Mouse (Mus musculus) liver, embryonic 12.5 days (tissue): ENCODE measurements around the gene Vmn1r33. TPM values are rescaled to one million over a fixed set of nuclear protein-coding genes. Genes with fewer than 3 reads are reported as not detected.
"Not testable (repeated sequence)": the region's sequence is repeated elsewhere in the genome, so short reads cannot be mapped to it uniquely, and the experiment has no call there.

ENCODE experiments used
- ATAC-seq: fragments of 200-750 bp; cut with Nextera tagmentation; 2 replicates; pipeline ENCODE4 v1.8.0; 2017; ENCODE audit warnings: moderate number of reproducible peaks, mild to moderate bottlenecking, moderate library complexity
- H3K27ac ChIP-seq: fragments of 300-500 bp; sonication (generic); 2 replicates; pipeline ENCODE4 v1.5.1; 2016; ENCODE audit warnings: mild to moderate bottlenecking
- H3K27me3 ChIP-seq: fragments of 300-500 bp; sonication (generic); replicated peaks from 2 replicates; pipeline ENCODE4 v1.6.1; 2016; ENCODE audit warnings: mild to moderate bottlenecking, moderate library complexity
- H3K36me3 ChIP-seq: fragments of 300-500 bp; sonication (generic); 2 replicates; pipeline ENCODE4 v1.6.1; 2016; ENCODE audit warnings: mild to moderate bottlenecking, moderate library complexity
- H3K4me1 ChIP-seq: fragments of 300-500 bp; sonication (generic); 2 replicates; pipeline ENCODE4 v1.6.1; 2016
- H3K4me2 ChIP-seq: fragments of 300-500 bp; sonication (generic); 2 replicates; pipeline ENCODE4 v1.6.1; 2016; ENCODE audit warnings: mild to moderate bottlenecking, moderate library complexity
- H3K4me3 ChIP-seq: fragments of 300-500 bp; sonication (generic); 2 replicates; pipeline ENCODE4 v1.5.1; 2016; ENCODE audit warnings: mild to moderate bottlenecking, moderate library complexity
- H3K9ac ChIP-seq: fragments of 300-500 bp; sonication (generic); 2 replicates; pipeline ENCODE4 v1.6.1; 2016; ENCODE audit warnings: mild to moderate bottlenecking, moderate library complexity
- H3K9me3 ChIP-seq: fragments of 300-500 bp; sonication (generic); replicated peaks from 2 replicates; pipeline ENCODE4 v1.6.1; 2016; ENCODE audit warnings: mild to moderate bottlenecking, moderate library complexity
- WGBS: fragments of 180-500 bp; shearing (Covaris S2); methylation state at CpG from one replicate; pipeline ENCODE4 v1.1.7; 2016; ENCODE audit not compliant: insufficient replicate concordance; 5-methylcytosine and 5-hydroxymethylcytosine counted together
- polyA plus RNA-seq: library from polyadenylated mRNA; unstranded; fragments of >200 nt; fragmentation: Nextera tagmentation; extraction: Ambion mirVana; gene quantifications from 2 replicates; pipeline ENCODE4 v1.2.1, GENCODE M21; 2016

Gene Vmn1r33
- polyA plus RNA-seq = not detected in 2 replicates

- H3K4me1 ChIP-seq, H3K27ac ChIP-seq, H3K36me3 ChIP-seq, H3K4me2 ChIP-seq, H3K4me3 ChIP-seq, H3K27me3 ChIP-seq, ATAC-seq, H3K9ac ChIP-seq, H3K9me3 ChIP-seq: not testable (repeated sequence)
Measured at GRCm38 (mm10) chr6:66618182-66618581, at the start of gene Vmn1r33. Gene Vmn1r33, minus strand, starts transcription at chr6:66618282.

- Histone ChIP-seq H3K4me2 (no peak within 1 kb of the TSS), H3K36me3 (no peaks in the 10 kb centered on the region), H3K27ac (no peak within 1 kb of the TSS), H3K9me3 (no peaks in the 10 kb centered on the region), H3K27me3 (no peaks in the 10 kb centered on the region), H3K9ac (no peak within 1 kb of the TSS), H3K4me1 (no peaks in the 10 kb centered on the region), H3K4me3 (no peak within 1 kb of the TSS)
- no peak for ATAC-seq
- WGBS = 83% methylated on average over 1 of the region's 1 CpGs
Measured at GRCm38 (mm10) chr6:66643779-66644178, 25.7 kb upstream of the Vmn1r33 start, which contains the start of gene Vmn1r34. Gene Vmn1r34, minus strand, starts transcription at chr6:66643879.

- Histone ChIP-seq H3K9ac (no peak overlapping the region), H3K36me3 (no peaks in the 10 kb centered on the region)
- ATAC-seq = no peak
Measured at GRCm38 (mm10) chr6:66595804-66596203, 22.3 kb downstream of the Vmn1r33 start.

More at GRCm38 (mm10) chr6:66595804-66596203, 22.3 kb downstream of the Vmn1r33 start:
- no peak overlapping the region for H3K4me3 ChIP-seq
- no peaks in the 10 kb centered on the region for H3K27me3 ChIP-seq
- H3K9me3 ChIP-seq = no peaks in the 10 kb centered on the region
- H3K4me2 ChIP-seq = no peak overlapping the region
- no peaks in the 10 kb centered on the region for H3K4me1 ChIP-seq
- H3K27ac ChIP-seq = no peak overlapping the region

Other genes starting within 250 kb of the Vmn1r33 start
- gene Mad2l1, start 82.9 kb downstream of the Vmn1r33 start, polyA plus RNA-seq = 94.1 and 94.4 TPM in 2 replicates
- 0.07 and 0.08 TPM in 2 replicates for gene Vmn1r32, start 58.2 kb downstream of the Vmn1r33 start, polyA plus RNA-seq
- gene Vmn1r34, start 25.6 kb upstream of the Vmn1r33 start, polyA plus RNA-seq = not detected in 2 replicates
- not detected in 2 replicates for gene Vmn1r35, start 67.6 kb upstream of the Vmn1r33 start, polyA plus RNA-seq
- not detected in 2 replicates for gene Vmn1r36, start 100.9 kb upstream of the Vmn1r33 start, polyA plus RNA-seq
- gene Vmn1r37, start 111.1 kb upstream of the Vmn1r33 start, polyA plus RNA-seq = not detected in 2 replicates
- not detected in 2 replicates for gene Vmn1r38, start 164.3 kb upstream of the Vmn1r33 start, polyA plus RNA-seq
- not detected in 2 replicates for gene Vmn1r39, start 192.3 kb upstream of the Vmn1r33 start, polyA plus RNA-seq